Mouse (Mus musculus): ENCODE results near the gene Wnt11. TPM values are rescaled to one million over a fixed set of nuclear protein-coding genes. Genes with fewer than 3 reads are reported as not detected.

Gene Wnt11
- polyA plus RNA-seq, 1 experiment from 2014 or later, result 3.6 TPM

GRCm38 (mm10) chr7:98863969-98864718, 29.2 kb downstream of the Wnt11 start:
- peaks cover 20% of the 10 kb centered on the region for H3K4me1 ChIP-seq (replicated peaks; ENCODE audit: control insufficient read depth, insufficient read depth, low read length)
- no peak overlapping the region for H3K4me3 ChIP-seq (ENCODE audit: low read depth, low read length)
- no peak for DNase-seq (ENCODE audit: low spot score)
- no peak overlapping the region for H3K27ac ChIP-seq (ENCODE audit: low read depth)
- no peaks in the 10 kb centered on the region for H3K36me3 ChIP-seq (ENCODE audit: control insufficient read depth, insufficient read depth, low read length)
- no peaks in the 10 kb centered on the region for H3K27me3 ChIP-seq (replicated peaks; ENCODE audit: control insufficient read depth, insufficient read depth, low read length)
- ATAC-seq (replicated peaks; ENCODE audit: low FRiP score, low TSS enrichment, low read depth), result no peak
- H3K4me2 ChIP-seq (ENCODE audit: low read length), result no peak overlapping the region
- H3K9me3 ChIP-seq (ENCODE audit: control insufficient read depth, low read length), result no peaks in the 10 kb centered on the region
- H3K9ac ChIP-seq (ENCODE audit: low read length), result no peak overlapping the region
- WGBS, result 55% methylated on average over 9 of the region's 9 CpGs

GRCm38 (mm10) chr7:98867053-98867793, 32.3 kb downstream of the Wnt11 start:
- H3K4me1 ChIP-seq (replicated peaks; ENCODE audit: control insufficient read depth, insufficient read depth, low read length), result peaks cover 34% of the 10 kb centered on the region
- H3K27ac ChIP-seq (ENCODE audit: low read depth), result no peak overlapping the region
- DNase-seq (ENCODE audit: low spot score), result no peak
- H3K4me3 ChIP-seq (ENCODE audit: low read depth, low read length), result no peak overlapping the region
- H3K9ac ChIP-seq (ENCODE audit: low read length), result no peak overlapping the region
- H3K9me3 ChIP-seq (ENCODE audit: control insufficient read depth, low read length), result no peaks in the 10 kb centered on the region
- no peak for ATAC-seq (replicated peaks; ENCODE audit: low FRiP score, low TSS enrichment, low read depth)
- 9% methylated on average over 12 of the region's 12 CpGs for WGBS
- no peaks in the 10 kb centered on the region for H3K36me3 ChIP-seq (ENCODE audit: control insufficient read depth, insufficient read depth, low read length)
- no peaks in the 10 kb centered on the region for H3K27me3 ChIP-seq (replicated peaks; ENCODE audit: control insufficient read depth, insufficient read depth, low read length)
- H3K4me2 ChIP-seq (ENCODE audit: low read length), result no peak overlapping the region

- DNase-seq (ENCODE audit: low spot score) (no peak), ATAC-seq (replicated peaks; ENCODE audit: low FRiP score, low TSS enrichment, low read depth) (no peak)
- 83% methylated on average over 2 of the region's 2 CpGs for WGBS
- no peak overlapping the region for H3K27ac ChIP-seq (ENCODE audit: low read depth)
- H3K9me3 ChIP-seq (ENCODE audit: control insufficient read depth, low read length), result no peaks in the 10 kb centered on the region
- no peak overlapping the region for H3K4me2 ChIP-seq (ENCODE audit: low read length)
- peaks cover 34% of the 10 kb centered on the region for H3K4me1 ChIP-seq (replicated peaks; ENCODE audit: control insufficient read depth, insufficient read depth, low read length)
- no peaks in the 10 kb centered on the region for H3K27me3 ChIP-seq (replicated peaks; ENCODE audit: control insufficient read depth, insufficient read depth, low read length)
- no peak overlapping the region for H3K4me3 ChIP-seq (ENCODE audit: low read depth, low read length)
- H3K9ac ChIP-seq (ENCODE audit: low read length), result no peak overlapping the region
- no peaks in the 10 kb centered on the region for H3K36me3 ChIP-seq (ENCODE audit: control insufficient read depth, insufficient read depth, low read length)
Measured at GRCm38 (mm10) chr7:98867794-98868150, 32.9 kb downstream of the Wnt11 start.

GRCm38 (mm10) chr7:98869070-98869469, 34.2 kb downstream of the Wnt11 start:
- no peak for ATAC-seq (replicated peaks; ENCODE audit: low FRiP score, low TSS enrichment, low read depth)
- 63% methylated on average over 3 of the region's 3 CpGs for WGBS
- no peak overlapping the region for H3K4me3 ChIP-seq (ENCODE audit: low read depth, low read length)
- DNase-seq (ENCODE audit: low spot score), result no peak
- no peaks in the 10 kb centered on the region for H3K27me3 ChIP-seq (replicated peaks; ENCODE audit: control insufficient read depth, insufficient read depth, low read length)
- H3K4me2 ChIP-seq (ENCODE audit: low read length), result no peak overlapping the region
- H3K27ac ChIP-seq (ENCODE audit: low read depth), result no peak overlapping the region
- H3K9ac ChIP-seq (ENCODE audit: low read length), result no peak overlapping the region
- H3K36me3 ChIP-seq (ENCODE audit: control insufficient read depth, insufficient read depth, low read length), result no peaks in the 10 kb centered on the region
- H3K4me1 ChIP-seq (replicated peaks; ENCODE audit: control insufficient read depth, insufficient read depth, low read length), result peaks cover 34% of the 10 kb centered on the region
- H3K9me3 ChIP-seq (ENCODE audit: control insufficient read depth, low read length), result no peaks in the 10 kb centered on the region

- Histone ChIP-seq H3K4me1 (replicated peaks; ENCODE audit: control insufficient read depth, insufficient read depth, low read length) (peaks cover 37% of the 10 kb centered on the region), H3K27ac (ENCODE audit: low read depth) (peak overlapping the region; percentile 71), H3K4me3 (ENCODE audit: low read depth, low read length) (no peak overlapping the region), H3K9ac (ENCODE audit: low read length) (no peak overlapping the region), H3K4me2 (ENCODE audit: low read length) (no peak overlapping the region), H3K36me3 (ENCODE audit: control insufficient read depth, insufficient read depth, low read length) (no peaks in the 10 kb centered on the region), H3K9me3 (ENCODE audit: control insufficient read depth, low read length) (no peaks in the 10 kb centered on the region), H3K27me3 (replicated peaks; ENCODE audit: control insufficient read depth, insufficient read depth, low read length) (no peaks in the 10 kb centered on the region)
- peak; percentile 66 for DNase-seq (ENCODE audit: low spot score)
- peak; percentile 62; the same call in 1 of the 2 replicates for ATAC-seq (replicated peaks; ENCODE audit: low FRiP score, low TSS enrichment, low read depth)
- 17% methylated on average over 12 of the region's 12 CpGs for WGBS
Measured at GRCm38 (mm10) chr7:98870791-98871190, 35.9 kb downstream of the Wnt11 start.

- no peak for DNase-seq (ENCODE audit: low spot score)
- H3K9me3 ChIP-seq (ENCODE audit: control insufficient read depth, low read length), result no peaks in the 10 kb centered on the region
- H3K36me3 ChIP-seq (ENCODE audit: control insufficient read depth, insufficient read depth, low read length), result no peaks in the 10 kb centered on the region
- H3K4me1 ChIP-seq (replicated peaks; ENCODE audit: control insufficient read depth, insufficient read depth, low read length), result peaks cover 36% of the 10 kb centered on the region
- 58% methylated on average over 12 of the region's 12 CpGs for WGBS
- no peak for ATAC-seq (replicated peaks; ENCODE audit: low FRiP score, low TSS enrichment, low read depth)
- no peak overlapping the region for H3K9ac ChIP-seq (ENCODE audit: low read length)
- no peaks in the 10 kb centered on the region for H3K27me3 ChIP-seq (replicated peaks; ENCODE audit: control insufficient read depth, insufficient read depth, low read length)
- no peak overlapping the region for H3K4me2 ChIP-seq (ENCODE audit: low read length)
- no peak overlapping the region for H3K4me3 ChIP-seq (ENCODE audit: low read depth, low read length)
- no peak overlapping the region for H3K27ac ChIP-seq (ENCODE audit: low read depth)
Measured at GRCm38 (mm10) chr7:98871882-98872281, 37.0 kb downstream of the Wnt11 start.

GRCm38 (mm10) chr7:98873316-98873715, 38.4 kb downstream of the Wnt11 start:
- DNase-seq (ENCODE audit: low spot score), result no peak
- Histone ChIP-seq H3K9me3 (ENCODE audit: control insufficient read depth, low read length) (no peaks in the 10 kb centered on the region), H3K9ac (ENCODE audit: low read length) (no peak overlapping the region), H3K27me3 (replicated peaks; ENCODE audit: control insufficient read depth, insufficient read depth, low read length) (no peaks in the 10 kb centered on the region), H3K27ac (ENCODE audit: low read depth) (no peak overlapping the region), H3K4me2 (ENCODE audit: low read length) (no peak overlapping the region), H3K4me1 (replicated peaks; ENCODE audit: control insufficient read depth, insufficient read depth, low read length) (peaks cover 26% of the 10 kb centered on the region), H3K4me3 (ENCODE audit: low read depth, low read length) (no peak overlapping the region), H3K36me3 (ENCODE audit: control insufficient read depth, insufficient read depth, low read length) (no peaks in the 10 kb centered on the region)
- 90% methylated on average over 12 of the region's 12 CpGs for WGBS
- ATAC-seq (replicated peaks; ENCODE audit: low FRiP score, low TSS enrichment, low read depth), result no peak

GRCm38 (mm10) chr7:98874411-98874951, 39.6 kb downstream of the Wnt11 start:
- peaks cover 26% of the 10 kb centered on the region for H3K4me1 ChIP-seq (replicated peaks; ENCODE audit: control insufficient read depth, insufficient read depth, low read length)
- H3K9me3 ChIP-seq (ENCODE audit: control insufficient read depth, low read length), result no peaks in the 10 kb centered on the region
- DNase-seq (ENCODE audit: low spot score) (no peak), ATAC-seq (replicated peaks; ENCODE audit: low FRiP score, low TSS enrichment, low read depth) (no peak)
- H3K27me3 ChIP-seq (replicated peaks; ENCODE audit: control insufficient read depth, insufficient read depth, low read length), result no peaks in the 10 kb centered on the region
- no peak overlapping the region for H3K4me2 ChIP-seq (ENCODE audit: low read length)
- H3K36me3 ChIP-seq (ENCODE audit: control insufficient read depth, insufficient read depth, low read length), result no peaks in the 10 kb centered on the region
- H3K4me3 ChIP-seq (ENCODE audit: low read depth, low read length), result no peak overlapping the region
- WGBS, result 48% methylated on average over 6 of the region's 6 CpGs
- H3K9ac ChIP-seq (ENCODE audit: low read length), result no peak overlapping the region
- H3K27ac ChIP-seq (ENCODE audit: low read depth), result no peak overlapping the region
